Mouse (Mus musculus) frontal cortex, adult 2 months (tissue): Measurements from ENCODE around the gene Rbm12. TPM values are rescaled to one million over a fixed set of nuclear protein-coding genes. Genes with fewer than 3 reads are reported as not detected.

Experiments
- DNase-seq, 2 experiments: peaks; one replicate each; pipeline ENCODE4 v3.0.0; 2022; ENCODE audit warnings: low spot score in 1 of 2; ENCODE audit errors: extremely low spot score in 1 of 2
- polyA plus RNA-seq: library from polyadenylated mRNA; depleted of rRNA; stranded (reverse); fragments of >200 nt; gene quantifications from 2 replicates; pipeline ENCODE4 v1.2.3, GENCODE M21; 2012; rRNA removed

The Rbm12 gene
- polyA plus RNA-seq, 1 experiment, result 11.2 TPM

- no peak for DNase-seq
Observed at GRCm38 (mm10) chr2:156080391-156080790, 31.4 kb downstream of the Rbm12 start.

GRCm38 (mm10) chr2:156079674-156080073, 32.1 kb downstream of the Rbm12 start:
- no peak for DNase-seq

GRCm38 (mm10) chr2:156079183-156079560, 32.6 kb downstream of the Rbm12 start:
- DNase-seq, result no peak

GRCm38 (mm10) chr2:156078421-156079182, 33.2 kb downstream of the Rbm12 start:
- DNase-seq, result no peak

- no peak for DNase-seq
Observed at GRCm38 (mm10) chr2:156077461-156077860, 34.3 kb downstream of the Rbm12 start.

GRCm38 (mm10) chr2:156073725-156074124, 38.1 kb downstream of the Rbm12 start:
- DNase-seq, result no peak

- no peak for DNase-seq
Observed at GRCm38 (mm10) chr2:156071236-156071635, 40.5 kb downstream of the Rbm12 start.

GRCm38 (mm10) chr2:156067916-156068315, 43.9 kb downstream of the Rbm12 start:
- no peak for DNase-seq

- DNase-seq, result no peak
Observed at GRCm38 (mm10) chr2:156066126-156066525, 45.7 kb downstream of the Rbm12 start.

GRCm38 (mm10) chr2:156065099-156066041, 46.4 kb downstream of the Rbm12 start, which contains the start of gene Spag4:
Spag4 (plus strand) TSS chr2:156065175.
- peak in 1 of 2 experiments; percentile 70 for DNase-seq

GRCm38 (mm10) chr2:156052816-156053215, 59.0 kb downstream of the Rbm12 start, which contains the start of gene Fer1l4:
Fer1l4 (minus strand) TSS chr2:156052947.
- DNase-seq, result no peak

- DNase-seq, result no peak
Observed at GRCm38 (mm10) chr2:156047929-156048328, 63.8 kb downstream of the Rbm12 start.

- DNase-seq, result no peak
Observed at GRCm38 (mm10) chr2:156042903-156043302, 68.9 kb downstream of the Rbm12 start.

Other genes with a start within 250 kb of the Rbm12 start
- 58.4 and 65.8 TPM in 2 replicates for gene Uqcc1, start 181.7 kb downstream of the Rbm12 start, polyA plus RNA-seq
- gene Gm15557, start 171.2 kb downstream of the Rbm12 start, polyA plus RNA-seq, result not detected in 2 replicates
- 0.08 and 0.24 TPM in 2 replicates for gene Gdf5, start 166.6 kb downstream of the Rbm12 start, polyA plus RNA-seq
- gene Cep250, start 155.5 kb downstream of the Rbm12 start, polyA plus RNA-seq, result 18.1 and 18.4 TPM in 2 replicates
- gene 6430550D23Rik, start 104.0 kb downstream of the Rbm12 start, polyA plus RNA-seq, result 3.3 and 4.6 TPM in 2 replicates
- 317 TPM in 2 replicates for gene Ergic3, start 103.9 kb downstream of the Rbm12 start, polyA plus RNA-seq
- gene Fer1l4, start 59.0 kb downstream of the Rbm12 start, polyA plus RNA-seq, result 0.08 TPM in 2 replicates
- 4.9 and 5.6 TPM in 2 replicates for gene Spag4, start 46.8 kb downstream of the Rbm12 start, polyA plus RNA-seq
- 54.7 and 55.7 TPM in 2 replicates for gene Cpne1, start within 50 bp of the Rbm12 start, polyA plus RNA-seq
- 4.3 and 5.5 TPM in 2 replicates for gene Gm28036, start 15.1 kb upstream of the Rbm12 start, polyA plus RNA-seq
- 272 and 376 TPM in 2 replicates for gene Romo1, start 32.1 kb upstream of the Rbm12 start, polyA plus RNA-seq
- 55.0 and 56.2 TPM in 2 replicates for gene Nfs1, start 32.2 kb upstream of the Rbm12 start, polyA plus RNA-seq
- 169 and 203 TPM in 2 replicates for gene Rbm39, start 68.3 kb upstream of the Rbm12 start, polyA plus RNA-seq
- gene Phf20, start 84.5 kb upstream of the Rbm12 start, polyA plus RNA-seq, result 29.7 and 34.2 TPM in 2 replicates
- gene Cnbd2, start 200.3 kb upstream of the Rbm12 start, polyA plus RNA-seq, result 7.8 and 8.9 TPM in 2 replicates
- 78.0 and 85.3 TPM in 2 replicates for gene Scand1, start 200.7 kb upstream of the Rbm12 start, polyA plus RNA-seq